Mouse (Mus musculus): ENCODE measurements around the gene Slc25a28. TPM values are rescaled to one million over a fixed set of nuclear protein-coding genes. Genes with fewer than 3 reads are reported as not detected.

The Slc25a28 gene
- polyA plus RNA-seq, 1 experiment from 2014 or later = 13.3 TPM

GRCm38 (mm10) chr19:43699021-43699762 lies 24.5 kb upstream of the Slc25a28 start:
- H3K9me3 ChIP-seq (ENCODE audit: low read length) = no peaks in the 10 kb centered on the region
- no peak overlapping the region for H3K4me3 ChIP-seq (ENCODE audit: low read depth, low read length)
- no peak overlapping the region for H3K9ac ChIP-seq (replicated peaks; ENCODE audit: low read depth)
- no peak for TF ChIP-seq CTCF (IDR thresholded peaks at IDR 0.05)
- H3K4me1 ChIP-seq (ENCODE audit: insufficient read depth, low read depth, low read length) = no peaks in the 10 kb centered on the region
- no peaks in the 10 kb centered on the region for H3K27me3 ChIP-seq (replicated peaks; ENCODE audit: insufficient read depth, low read length)
- ATAC-seq = no peak
- no peak overlapping the region for H3K27ac ChIP-seq (ENCODE audit: low read length)
- no peaks in the 10 kb centered on the region for H3K36me3 ChIP-seq (ENCODE audit: insufficient read depth, low read length)
- no peak for DNase-seq (ENCODE audit: low spot score)
- 67% methylated on average over 11 of the region's 11 CpGs for WGBS
- no peak overlapping the region for H3K4me2 ChIP-seq (replicated peaks; ENCODE audit: low read depth, low read length)

GRCm38 (mm10) chr19:43697666-43698370 lies 23.1 kb upstream of the Slc25a28 start:
- TF ChIP-seq CTCF (IDR thresholded peaks at IDR 0.05) (no peak), EP300 (IDR thresholded peaks at IDR 0.05) (no peak)
- ATAC-seq (no peak), DNase-seq (ENCODE audit: low spot score) (no peak)
- Histone ChIP-seq H3K9ac (replicated peaks; ENCODE audit: low read depth) (no peak overlapping the region), H3K4me3 (ENCODE audit: low read depth, low read length) (no peak overlapping the region), H3K9me3 (ENCODE audit: low read length) (no peaks in the 10 kb centered on the region), H3K4me2 (replicated peaks; ENCODE audit: low read depth, low read length) (no peak overlapping the region), H3K4me1 (ENCODE audit: insufficient read depth, low read depth, low read length) (no peaks in the 10 kb centered on the region), H3K27ac (ENCODE audit: low read length) (no peak overlapping the region), H3K36me3 (ENCODE audit: insufficient read depth, low read length) (no peaks in the 10 kb centered on the region), H3K27me3 (replicated peaks; ENCODE audit: insufficient read depth, low read length) (no peaks in the 10 kb centered on the region)
- WGBS = 96% methylated on average over 5 of the region's 5 CpGs

- no peaks in the 10 kb centered on the region for H3K4me1 ChIP-seq (ENCODE audit: insufficient read depth, low read depth, low read length)
- H3K9ac ChIP-seq (replicated peaks; ENCODE audit: low read depth) = no peak overlapping the region
- DNase-seq (ENCODE audit: low spot score) (no peak), ATAC-seq (no peak)
- H3K9me3 ChIP-seq (ENCODE audit: low read length) = no peaks in the 10 kb centered on the region
- no peaks in the 10 kb centered on the region for H3K27me3 ChIP-seq (replicated peaks; ENCODE audit: insufficient read depth, low read length)
- TF ChIP-seq CTCF (IDR thresholded peaks at IDR 0.05) (no peak), EP300 (IDR thresholded peaks at IDR 0.05) (no peak)
- 58% methylated on average over 10 of the region's 10 CpGs for WGBS
- no peaks in the 10 kb centered on the region for H3K36me3 ChIP-seq (ENCODE audit: insufficient read depth, low read length)
- no peak overlapping the region for H3K4me3 ChIP-seq (ENCODE audit: low read depth, low read length)
- no peak overlapping the region for H3K4me2 ChIP-seq (replicated peaks; ENCODE audit: low read depth, low read length)
- H3K27ac ChIP-seq (ENCODE audit: low read length) = no peak overlapping the region
Measured at GRCm38 (mm10) chr19:43695514-43695964, 20.9 kb upstream of the Slc25a28 start.

- H3K36me3 ChIP-seq (ENCODE audit: insufficient read depth, low read length) = no peaks in the 10 kb centered on the region
- no peak overlapping the region for H3K9ac ChIP-seq (replicated peaks; ENCODE audit: low read depth)
- H3K4me2 ChIP-seq (replicated peaks; ENCODE audit: low read depth, low read length) = no peak overlapping the region
- no peaks in the 10 kb centered on the region for H3K9me3 ChIP-seq (ENCODE audit: low read length)
- WGBS = 89% methylated on average over 14 of the region's 14 CpGs
- no peak overlapping the region for H3K4me3 ChIP-seq (ENCODE audit: low read depth, low read length)
- ATAC-seq (no peak), DNase-seq (ENCODE audit: low spot score) (no peak)
- TF ChIP-seq CTCF (IDR thresholded peaks at IDR 0.05) = no peak
- TF ChIP-seq EP300 (IDR thresholded peaks at IDR 0.05) = no peak
- H3K27me3 ChIP-seq (replicated peaks; ENCODE audit: insufficient read depth, low read length) = no peaks in the 10 kb centered on the region
- H3K27ac ChIP-seq (ENCODE audit: low read length) = no peak overlapping the region
- H3K4me1 ChIP-seq (ENCODE audit: insufficient read depth, low read depth, low read length) = peaks cover 3% of the 10 kb centered on the region; the same call in 1 of the 2 replicates
Measured at GRCm38 (mm10) chr19:43692815-43693214, 18.1 kb upstream of the Slc25a28 start.

- H3K4me2 ChIP-seq (replicated peaks; ENCODE audit: low read depth, low read length) = peak within 1 kb of the TSS; percentile 77
- peak within 1 kb of the TSS; percentile 43 for H3K27ac ChIP-seq (ENCODE audit: low read length)
- peak; percentile 98 for DNase-seq (ENCODE audit: low spot score)
- WGBS = under 1% methylated on average over 59 of the region's 60 CpGs
- peaks cover 3% of the 10 kb centered on the region; the same call in 1 of the 2 replicates for H3K4me1 ChIP-seq (ENCODE audit: insufficient read depth, low read depth, low read length)
- H3K9ac ChIP-seq (replicated peaks; ENCODE audit: low read depth) = peak within 1 kb of the TSS; percentile 57
- peak; percentile 71 for TF ChIP-seq CTCF (IDR thresholded peaks at IDR 0.05)
- TF ChIP-seq EP300 (IDR thresholded peaks at IDR 0.05) = no peak
- H3K36me3 ChIP-seq (ENCODE audit: insufficient read depth, low read length) = no peaks in the 10 kb centered on the region
- ATAC-seq = peak; percentile 100
- no peaks in the 10 kb centered on the region for H3K27me3 ChIP-seq (replicated peaks; ENCODE audit: insufficient read depth, low read length)
- H3K9me3 ChIP-seq (ENCODE audit: low read length) = no peaks in the 10 kb centered on the region
- peak within 1 kb of the TSS; percentile 69 for H3K4me3 ChIP-seq (ENCODE audit: low read depth, low read length)
Measured at GRCm38 (mm10) chr19:43689419-43690246, 15.0 kb upstream of the Slc25a28 start, which contains the start of gene Entpd7. Gene Entpd7, plus strand, starts transcription at chr19:43689672.

GRCm38 (mm10) chr19:43681541-43681940 lies 6.9 kb upstream of the Slc25a28 start:
- DNase-seq (ENCODE audit: low spot score) (no peak), ATAC-seq (no peak)
- WGBS = 78% methylated on average over 4 of the region's 4 CpGs
- Histone ChIP-seq H3K4me2 (replicated peaks; ENCODE audit: low read depth, low read length) (no peak overlapping the region), H3K27ac (ENCODE audit: low read length) (no peak overlapping the region), H3K4me1 (ENCODE audit: insufficient read depth, low read depth, low read length) (peaks cover 2% of the 10 kb centered on the region; the same call in 1 of the 2 replicates), H3K9me3 (ENCODE audit: low read length) (0 out of 2 replicates have a peak, but pooled peaks cover 3% of the 10 kb centered on the region), H3K4me3 (ENCODE audit: low read depth, low read length) (no peak overlapping the region), H3K27me3 (replicated peaks; ENCODE audit: insufficient read depth, low read length) (no peaks in the 10 kb centered on the region), H3K9ac (replicated peaks; ENCODE audit: low read depth) (no peak overlapping the region), H3K36me3 (ENCODE audit: insufficient read depth, low read length) (no peaks in the 10 kb centered on the region)
- no peak for TF ChIP-seq EP300 (IDR thresholded peaks at IDR 0.05)
- no peak for TF ChIP-seq CTCF (IDR thresholded peaks at IDR 0.05)
